Mouse (Mus musculus): ENCODE results near the gene Tmem33.

Tmem33 gene

GRCm38 (mm10) chr5:67260531-67261371 lies at the start of gene Tmem33:
Gene Tmem33, plus strand, starts transcription at chr5:67260565.
- peak; percentile 97 for DNase-seq (ENCODE audit: low read depth)

GRCm38 (mm10) chr5:67213168-67213567 lies 47.2 kb upstream of the Tmem33 start:
- DNase-seq (ENCODE audit: low read depth), result no peak

GRCm38 (mm10) chr5:67215121-67216030 lies 45.0 kb upstream of the Tmem33 start:
- no peak for DNase-seq (ENCODE audit: low read depth)

- DNase-seq (ENCODE audit: low read depth), result no peak
These were observed 44.2 kb upstream of the Tmem33 start for GRCm38 (mm10) chr5:67216031-67216778.

- no peak for DNase-seq (ENCODE audit: low read depth)
These were observed 43.6 kb upstream of the Tmem33 start for GRCm38 (mm10) chr5:67216779-67217095.

- DNase-seq (ENCODE audit: low read depth), result no peak
These were observed 38.5 kb upstream of the Tmem33 start for GRCm38 (mm10) chr5:67221901-67222300.

- no peak for DNase-seq (ENCODE audit: low read depth)
These were observed 37.6 kb upstream of the Tmem33 start for GRCm38 (mm10) chr5:67222440-67223390.

- no peak for DNase-seq (ENCODE audit: low read depth)
These were observed 36.8 kb upstream of the Tmem33 start for GRCm38 (mm10) chr5:67223391-67224121.

- no peak for DNase-seq (ENCODE audit: low read depth)
These were observed 36.3 kb upstream of the Tmem33 start for GRCm38 (mm10) chr5:67224122-67224502.

GRCm38 (mm10) chr5:67225758-67226157 lies 34.6 kb upstream of the Tmem33 start:
- DNase-seq (ENCODE audit: low read depth), result no peak

- DNase-seq (ENCODE audit: low read depth), result no peak
These were observed 33.1 kb upstream of the Tmem33 start for GRCm38 (mm10) chr5:67227261-67227660.

- DNase-seq (ENCODE audit: low read depth), result no peak
These were observed 32.5 kb upstream of the Tmem33 start for GRCm38 (mm10) chr5:67227682-67228444.

- no peak for DNase-seq (ENCODE audit: low read depth)
These were observed 25.7 kb upstream of the Tmem33 start for GRCm38 (mm10) chr5:67234682-67235081.

GRCm38 (mm10) chr5:67235462-67235861 lies 24.9 kb upstream of the Tmem33 start:
- no peak for DNase-seq (ENCODE audit: low read depth)

GRCm38 (mm10) chr5:67236601-67237000 lies 23.8 kb upstream of the Tmem33 start:
- DNase-seq (ENCODE audit: low read depth), result no peak

GRCm38 (mm10) chr5:67238303-67238702 lies 22.1 kb upstream of the Tmem33 start:
- DNase-seq (ENCODE audit: low read depth), result peak; percentile 73

- no peak for DNase-seq (ENCODE audit: low read depth)
These were observed 18.7 kb upstream of the Tmem33 start for GRCm38 (mm10) chr5:67241713-67242112.

GRCm38 (mm10) chr5:67243231-67243630 lies 17.1 kb upstream of the Tmem33 start:
- DNase-seq (ENCODE audit: low read depth), result no peak

- no peak for DNase-seq (ENCODE audit: low read depth)
These were observed 8.1 kb upstream of the Tmem33 start for GRCm38 (mm10) chr5:67252261-67252660.

GRCm38 (mm10) chr5:67255664-67256063 lies 4.7 kb upstream of the Tmem33 start:
- DNase-seq (ENCODE audit: low read depth), result peak; percentile 76
